Mouse (Mus musculus) CH12.LX (cell line): ENCODE results near the gene Gm26566.

ENCODE experiments used
- CTCF ChIP-seq, 2 experiments: IDR thresholded peaks in 1 of 2; conservative IDR thresholded peaks in 1 of 2; 2 replicates each; pipeline ENCODE4 v1.5.1; 2011 to 2012; ENCODE audit warnings: low read depth in 2 of 2, low read length in 2 of 2, improper control_type of control experiment in 1 of 2, inconsistent platforms in 1 of 2, mild to moderate bottlenecking in 1 of 2, moderate library complexity in 1 of 2
- E2F4 ChIP-seq: IDR thresholded peaks from 2 replicates; pipeline ENCODE4 v1.6.1; 2011; ENCODE audit warnings: low read depth, low read length, improper control_type of control experiment; ENCODE audit not compliant: insufficient replicate concordance
- EP300 ChIP-seq: IDR thresholded peaks from 2 replicates; pipeline ENCODE4 v1.6.1; 2011; ENCODE audit warnings: low read length, improper control_type of control experiment
- HCFC1 ChIP-seq: IDR thresholded peaks from 2 replicates; pipeline ENCODE4 v1.6.1; 2012; ENCODE audit warnings: low read depth, mild to moderate bottlenecking, inconsistent platforms, low read length, improper control_type of control experiment
- MAX ChIP-seq: IDR thresholded peaks from 2 replicates; pipeline ENCODE4 v1.6.1; 2011; ENCODE audit warnings: low read length, improper control_type of control experiment
- MAZ ChIP-seq: IDR thresholded peaks from 2 replicates; pipeline ENCODE4 v1.6.1; 2012; ENCODE audit warnings: low read depth, mild to moderate bottlenecking, inconsistent platforms, low read length, improper control_type of control experiment, moderate library complexity
- NELFE ChIP-seq: IDR thresholded peaks from 2 replicates; pipeline ENCODE4 v1.6.1; 2011; ENCODE audit warnings: low read depth, low read length, improper control_type of control experiment
- NRF1 ChIP-seq: IDR thresholded peaks from 2 replicates; pipeline ENCODE4 v1.6.1; 2014; ENCODE audit warnings: low read depth, mild to moderate bottlenecking, inconsistent platforms, low read length, improper control_type of control experiment, moderate library complexity
- POLR2A ChIP-seq: IDR thresholded peaks from 2 replicates; pipeline ENCODE4 v1.6.1; 2011; ENCODE audit warnings: low read depth, mild to moderate bottlenecking, improper control_type of control experiment, low read length
- USF2 ChIP-seq: conservative IDR thresholded peaks from 2 replicates; pipeline ENCODE4 v1.6.1; 2011; ENCODE audit warnings: low read depth, low read length, improper control_type of control experiment

GRCm38 (mm10) chr4:88691259-88691658 lies 30.3 kb upstream of the Gm26566 start, which contains the start of gene Ifnab:
- no peak for TF ChIP-seq POLR2A
- no peak for TF ChIP-seq CTCF (conservative IDR thresholded peaks at IDR 0.05 in 1 of 2, IDR thresholded peaks at IDR 0.05 in 1 of 2; ENCODE audit: low read depth in 2 of 2, low read length in 2 of 2)
- TF ChIP-seq NELFE = no peak
- no peak for TF ChIP-seq EP300
- TF ChIP-seq MAZ = no peak
- no peak for TF ChIP-seq NRF1
- TF ChIP-seq MAX = no peak
- no peak for TF ChIP-seq USF2
- TF ChIP-seq HCFC1 = no peak
- TF ChIP-seq E2F4 = no peak
